Mouse (Mus musculus): ENCODE results near the gene Adnp.

GRCm38 (mm10) chr2:168252639-168253292, 45.9 kb upstream of the Adnp start:
- no peak for TF ChIP-seq USF1 (IDR thresholded peaks at IDR 0.05; ENCODE audit: low read depth)
- TF ChIP-seq MYOG (IDR thresholded peaks at IDR 0.05; ENCODE audit: control insufficient read depth in 1 of 3, insufficient read depth in 1 of 3, insufficient read length in 2 of 3, low read depth in 2 of 3) = no peak
- no peak for TF ChIP-seq TCF12 (IDR thresholded peaks at IDR 0.05; ENCODE audit: insufficient read depth, poor library complexity, severe bottlenecking)
- TF ChIP-seq POLR2A (IDR thresholded peaks at IDR 0.05; ENCODE audit: insufficient read length, low read depth) = no peak
- no peak for TF ChIP-seq SRF (IDR thresholded peaks at IDR 0.05; ENCODE audit: control insufficient read depth, insufficient read length, low read depth)

Data from myocyte (in vitro differentiated cells).